Mouse (Mus musculus): ENCODE data around the gene Hspb11. TPM values are rescaled to one million over a fixed set of nuclear protein-coding genes. Genes with fewer than 3 reads are reported as not detected.
A peak's percentile ranks its signal among the peaks of the same experiment; 100 is the strongest.

Hspb11 gene
- polyA plus RNA-seq, 1 experiment from 2014 or later, result 35.2 TPM

DNA sequence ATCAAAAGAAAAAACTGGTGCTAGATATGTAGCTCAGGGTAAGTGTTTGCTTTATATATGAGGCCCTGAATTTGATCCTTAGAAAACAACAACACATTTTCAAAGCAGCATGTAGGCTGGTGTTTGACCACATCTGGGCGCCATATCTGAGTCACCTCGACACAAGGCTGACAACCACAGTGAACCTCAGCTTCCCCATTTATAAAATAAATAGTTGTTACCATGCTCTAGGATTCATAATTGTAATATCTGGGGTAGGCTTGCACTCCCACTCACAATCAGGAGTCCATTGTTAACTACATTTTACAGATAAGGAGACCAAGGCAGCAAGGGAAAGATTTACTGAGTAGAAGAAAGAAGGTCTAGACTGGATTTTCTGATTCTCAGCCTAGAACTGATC, 27.1 kb upstream of the Hspb11 start:
- H3K4me1 ChIP-seq, result no peaks in the 10 kb centered on the region
- no peaks in the 10 kb centered on the region for H3K36me3 ChIP-seq
- 89% methylated on average over 2 of the region's 2 CpGs for WGBS
- H3K27me3 ChIP-seq, result no peaks in the 10 kb centered on the region
- no peak for ATAC-seq (ENCODE audit: borderline replicate concordance, extremely low read depth, low FRiP score, low TSS enrichment)
- no peaks in the 10 kb centered on the region for H3K9me3 ChIP-seq
- no peak overlapping the region for H3K4me2 ChIP-seq
- no peak overlapping the region for H3K9ac ChIP-seq
- no peak overlapping the region for H3K4me3 ChIP-seq
- H3K27ac ChIP-seq, result no peak overlapping the region

DNA sequence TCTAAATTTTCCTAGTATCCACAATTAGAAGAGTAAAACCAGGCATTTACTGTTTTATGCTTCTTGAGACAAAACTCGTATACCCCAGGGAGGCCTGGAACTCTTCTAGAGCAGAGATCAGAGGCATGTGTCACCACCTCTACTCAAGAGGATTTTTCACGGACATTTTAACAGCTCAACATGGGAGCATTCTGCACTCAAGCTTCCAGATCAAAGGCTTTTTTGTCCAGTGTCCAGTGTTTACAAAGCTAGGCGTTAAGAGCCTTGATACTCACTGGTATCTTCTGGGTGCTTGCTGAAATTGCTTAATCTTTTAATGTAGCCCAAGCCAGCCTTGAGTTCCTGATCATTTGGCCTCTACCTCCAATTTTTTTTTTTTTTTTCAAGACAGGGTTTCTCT, 21.2 kb upstream of the Hspb11 start:
- Histone ChIP-seq H3K36me3 (peaks cover 43% of the 10 kb centered on the region), H3K9ac (no peak overlapping the region), H3K4me1 (no peaks in the 10 kb centered on the region), H3K4me2 (no peak overlapping the region), H3K27ac (no peak overlapping the region), H3K9me3 (no peaks in the 10 kb centered on the region), H3K27me3 (no peaks in the 10 kb centered on the region), H3K4me3 (no peak overlapping the region)
- no peak for ATAC-seq (ENCODE audit: borderline replicate concordance, extremely low read depth, low FRiP score, low TSS enrichment)
- WGBS, result 28% methylated on average over 3 of the region's 3 CpGs

DNA sequence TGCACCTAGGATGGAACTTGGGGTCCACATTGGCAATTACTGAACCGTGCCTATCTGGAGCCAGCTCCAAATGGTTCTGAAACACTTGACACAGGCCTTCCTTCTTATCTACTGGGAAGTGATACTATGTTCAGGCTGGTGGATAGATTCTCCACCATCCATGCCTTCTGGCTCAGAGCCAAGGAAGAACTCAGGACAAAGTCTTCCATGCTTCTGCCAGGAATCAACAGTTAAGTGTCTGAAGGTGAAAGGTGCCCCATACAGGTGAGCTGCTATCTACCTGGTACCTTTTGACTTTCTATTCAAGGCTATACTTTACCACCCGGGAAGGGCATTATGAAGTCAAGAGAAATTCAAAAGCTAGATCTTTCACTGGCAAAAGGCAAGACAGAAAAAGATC, 15.1 kb upstream of the Hspb11 start:
- peaks cover 84% of the 10 kb centered on the region for H3K36me3 ChIP-seq
- WGBS, result 84% methylated on average over 2 of the region's 2 CpGs

DNA sequence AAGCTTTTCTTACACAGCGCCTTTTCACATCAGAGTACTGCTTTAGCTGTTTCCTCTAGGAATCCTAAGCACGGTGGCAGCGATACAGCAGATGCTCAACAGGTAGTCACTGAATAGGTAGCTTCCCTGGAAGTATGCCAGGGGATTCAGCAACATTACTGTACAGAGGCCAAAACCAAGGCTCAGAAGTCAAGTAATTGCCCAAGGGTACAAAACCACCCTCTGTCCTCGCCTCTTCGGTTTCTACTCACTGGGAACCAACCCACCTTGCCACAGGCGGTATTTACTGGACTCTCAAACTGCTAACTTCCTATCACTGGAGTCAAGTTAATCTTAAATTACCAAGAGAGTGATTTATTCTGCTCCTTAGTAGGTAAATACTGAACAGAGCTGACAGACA, 13.2 kb upstream of the Hspb11 start:
- H3K9ac ChIP-seq, result no peak overlapping the region
- peaks cover 4% of the 10 kb centered on the region for H3K4me1 ChIP-seq
- 96% methylated on average over 6 of the region's 6 CpGs for WGBS
- no peak overlapping the region for H3K4me3 ChIP-seq
- H3K9me3 ChIP-seq, result no peaks in the 10 kb centered on the region
- H3K36me3 ChIP-seq, result peaks cover 66% of the 10 kb centered on the region
- no peak overlapping the region for H3K27ac ChIP-seq
- no peak for ATAC-seq (ENCODE audit: borderline replicate concordance, extremely low read depth, low FRiP score, low TSS enrichment)
- H3K27me3 ChIP-seq, result no peaks in the 10 kb centered on the region
- H3K4me2 ChIP-seq, result no peak overlapping the region

More for the DNA sequence above, 15.1 kb upstream of the Hspb11 start:
- Histone ChIP-seq H3K4me3 (no peak overlapping the region), H3K9ac (no peak overlapping the region), H3K4me2 (no peak overlapping the region), H3K27me3 (no peaks in the 10 kb centered on the region), H3K27ac (no peak overlapping the region), H3K9me3 (no peaks in the 10 kb centered on the region), H3K4me1 (no peaks in the 10 kb centered on the region)
- ATAC-seq (ENCODE audit: borderline replicate concordance, extremely low read depth, low FRiP score, low TSS enrichment), result no peak

DNA sequence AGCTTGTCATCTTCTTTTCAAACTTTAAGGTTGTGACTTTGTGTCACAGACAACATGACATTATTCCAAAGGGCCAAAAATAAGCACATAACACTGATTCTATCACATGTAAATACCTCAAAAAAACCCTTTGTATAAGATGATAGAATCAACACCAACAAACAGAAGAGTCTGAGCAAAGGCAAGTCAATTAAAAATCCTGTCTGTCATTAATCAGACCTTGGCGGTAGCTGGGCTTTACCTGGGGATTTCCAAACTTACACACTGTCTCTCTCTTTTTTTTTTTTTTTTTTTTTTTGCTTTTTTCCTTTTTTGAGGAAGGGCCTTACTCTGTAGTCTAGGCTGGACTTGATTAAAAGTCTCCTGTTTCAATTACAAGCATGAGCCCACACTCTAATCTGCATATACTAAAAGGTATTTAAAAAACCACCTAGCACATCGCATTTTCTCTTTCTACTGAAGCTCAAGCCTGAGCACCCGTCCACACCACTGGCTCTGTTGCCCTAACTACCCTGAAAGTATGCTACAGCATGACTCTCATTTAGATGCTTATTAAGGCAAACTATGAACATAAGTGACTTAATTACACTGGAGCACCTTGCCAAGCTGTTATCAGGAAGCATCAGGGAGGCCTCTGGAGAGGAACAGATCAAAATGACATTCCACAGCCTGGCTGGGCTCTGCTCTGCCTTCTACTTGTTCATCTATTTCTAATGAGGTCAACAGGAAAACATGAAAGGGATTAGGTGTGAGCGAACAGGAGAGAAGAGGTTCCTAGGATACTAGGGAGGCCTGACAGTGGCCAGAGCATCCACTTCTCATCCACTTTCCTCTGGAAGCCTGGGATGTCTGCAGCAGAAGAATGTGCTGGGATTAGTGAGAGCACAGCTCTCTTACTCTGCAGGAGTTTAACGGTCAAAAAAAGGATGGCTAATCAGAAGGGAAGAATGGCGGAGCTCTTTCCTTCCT, 9.7 kb upstream of the Hspb11 start:
- H3K9ac ChIP-seq, result no peak overlapping the region
- ATAC-seq (ENCODE audit: borderline replicate concordance, extremely low read depth, low FRiP score, low TSS enrichment), result no peak
- no peak overlapping the region for H3K4me3 ChIP-seq
- peaks cover 34% of the 10 kb centered on the region for H3K4me1 ChIP-seq
- peaks cover 43% of the 10 kb centered on the region for H3K36me3 ChIP-seq
- 74% methylated on average over 6 of the region's 6 CpGs for WGBS
- H3K4me2 ChIP-seq, result no peak overlapping the region
- H3K27ac ChIP-seq, result no peak overlapping the region
- H3K9me3 ChIP-seq, result no peaks in the 10 kb centered on the region
- H3K27me3 ChIP-seq, result no peaks in the 10 kb centered on the region

DNA sequence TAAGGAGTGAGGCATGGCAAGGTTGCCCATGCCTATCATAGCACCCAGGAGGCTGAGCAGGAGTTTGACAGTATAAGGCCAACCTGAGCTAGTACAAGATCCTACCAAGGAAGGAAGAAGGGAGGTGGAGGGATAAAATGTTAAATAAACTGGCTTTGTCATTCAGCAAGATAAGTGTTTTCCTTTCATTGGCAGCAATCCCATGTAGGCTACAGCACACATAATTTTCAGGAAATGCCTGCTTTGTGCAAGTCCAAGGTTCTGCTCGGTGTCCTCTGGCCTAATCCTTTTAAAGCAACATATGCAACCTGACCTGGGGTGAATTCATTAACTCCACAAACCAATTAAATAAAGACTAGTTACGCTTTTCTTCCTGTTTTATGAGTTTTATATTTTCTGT, 8.0 kb upstream of the Hspb11 start:
- H3K9ac ChIP-seq, result no peak overlapping the region
- ATAC-seq (ENCODE audit: borderline replicate concordance, extremely low read depth, low FRiP score, low TSS enrichment), result peak; percentile 35; the same call in 1 of the 2 replicates
- peak overlapping the region; percentile 41 for H3K27ac ChIP-seq
- H3K4me3 ChIP-seq, result no peak overlapping the region
- H3K4me2 ChIP-seq, result no peak overlapping the region
- no peaks in the 10 kb centered on the region for H3K27me3 ChIP-seq
- H3K4me1 ChIP-seq, result peaks cover 50% of the 10 kb centered on the region
- H3K36me3 ChIP-seq, result peaks cover 26% of the 10 kb centered on the region
- no peaks in the 10 kb centered on the region for H3K9me3 ChIP-seq
- WGBS, result 38% methylated on average over 2 of the region's 2 CpGs

DNA sequence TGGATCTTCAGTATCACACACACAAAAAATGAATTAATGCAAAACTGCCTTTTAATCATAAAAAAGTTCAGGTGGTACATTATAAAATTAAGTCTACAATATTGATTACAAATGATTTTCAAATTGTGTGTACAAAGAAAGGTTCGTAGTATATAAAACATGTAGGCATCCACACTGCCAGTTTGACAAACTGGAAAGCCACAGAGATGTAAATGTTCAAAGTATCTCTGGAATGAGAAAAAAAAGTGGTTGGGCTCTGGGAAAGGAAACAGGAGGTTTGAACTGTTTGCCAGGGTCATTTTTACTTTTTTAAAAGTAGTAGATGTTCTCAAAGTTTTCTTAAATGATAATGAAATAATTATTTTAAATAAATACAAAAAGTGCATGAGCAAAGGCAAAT, 7.4 kb upstream of the Hspb11 start:
- Histone ChIP-seq H3K4me2 (no peak overlapping the region), H3K9me3 (no peaks in the 10 kb centered on the region), H3K4me3 (no peak overlapping the region), H3K9ac (no peak overlapping the region), H3K4me1 (peaks cover 54% of the 10 kb centered on the region), H3K27ac (peak overlapping the region; percentile 55; the same call in 1 of the 2 replicates), H3K36me3 (peaks cover 19% of the 10 kb centered on the region; the same call in 1 of the 2 replicates), H3K27me3 (no peaks in the 10 kb centered on the region)
- 37% methylated on average over 1 of the region's 1 CpGs for WGBS
- no peak for ATAC-seq (ENCODE audit: borderline replicate concordance, extremely low read depth, low FRiP score, low TSS enrichment)

DNA sequence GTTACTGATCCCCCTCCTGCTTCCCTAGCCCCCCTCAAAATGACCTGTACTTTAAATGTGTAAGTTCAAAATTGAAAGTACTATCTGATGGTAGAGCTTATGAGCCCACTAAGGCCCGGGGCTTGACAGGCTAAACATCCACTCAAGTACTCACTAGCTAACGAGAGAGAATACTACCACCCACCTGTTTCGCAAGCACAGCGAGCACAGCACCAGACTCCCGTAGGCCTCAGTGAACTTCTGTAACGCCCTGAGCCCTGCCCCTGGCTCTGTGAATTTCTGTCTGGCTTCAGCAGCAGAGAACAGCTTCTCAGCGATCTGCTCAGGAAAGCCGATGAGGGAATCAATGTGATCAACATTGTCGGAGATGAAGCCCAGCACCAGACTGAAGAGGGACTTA, 6.3 kb upstream of the Hspb11 start:
- peaks cover 61% of the 10 kb centered on the region for H3K4me1 ChIP-seq

DNA sequence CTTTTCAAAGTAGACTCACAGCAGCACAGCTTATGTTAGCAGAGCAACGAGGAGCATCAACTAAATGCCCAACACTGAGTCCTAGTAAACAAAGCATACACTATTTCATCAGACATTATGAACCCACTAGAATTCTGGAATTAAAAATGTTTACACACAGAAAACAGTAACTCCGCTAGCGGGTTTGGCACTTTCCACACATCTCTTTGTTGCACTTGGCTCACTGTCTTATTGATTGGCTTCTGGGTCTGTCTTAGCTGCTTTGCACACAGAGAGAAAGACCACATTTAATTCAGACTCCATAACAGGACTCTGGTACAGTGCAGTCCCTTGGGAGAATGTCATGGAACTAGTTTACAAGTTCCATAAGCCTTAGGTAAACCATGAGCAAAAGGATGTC, 5.3 kb upstream of the Hspb11 start:
- no peak overlapping the region for H3K4me3 ChIP-seq
- H3K9me3 ChIP-seq, result no peaks in the 10 kb centered on the region
- H3K27ac ChIP-seq, result no peak overlapping the region
- H3K9ac ChIP-seq, result no peak overlapping the region
- no peak overlapping the region for H3K4me2 ChIP-seq
- no peaks in the 10 kb centered on the region for H3K27me3 ChIP-seq
- H3K36me3 ChIP-seq, result peaks cover 4% of the 10 kb centered on the region; the same call in 1 of the 2 replicates
- peaks cover 67% of the 10 kb centered on the region for H3K4me1 ChIP-seq
- no peak for ATAC-seq (ENCODE audit: borderline replicate concordance, extremely low read depth, low FRiP score, low TSS enrichment)
- WGBS, result 83% methylated on average over 3 of the region's 3 CpGs

More for the DNA sequence above, 6.3 kb upstream of the Hspb11 start:
- H3K4me2 ChIP-seq, result no peak overlapping the region
- no peaks in the 10 kb centered on the region for H3K27me3 ChIP-seq
- no peak overlapping the region; the same call in 1 of the 2 replicates for H3K27ac ChIP-seq
- H3K9me3 ChIP-seq, result no peaks in the 10 kb centered on the region
- no peak overlapping the region for H3K4me3 ChIP-seq
- H3K36me3 ChIP-seq, result peaks cover 10% of the 10 kb centered on the region; the same call in 1 of the 2 replicates
- ATAC-seq (ENCODE audit: borderline replicate concordance, extremely low read depth, low FRiP score, low TSS enrichment), result no peak
- WGBS, result 65% methylated on average over 9 of the region's 9 CpGs
- no peak overlapping the region for H3K9ac ChIP-seq

DNA sequence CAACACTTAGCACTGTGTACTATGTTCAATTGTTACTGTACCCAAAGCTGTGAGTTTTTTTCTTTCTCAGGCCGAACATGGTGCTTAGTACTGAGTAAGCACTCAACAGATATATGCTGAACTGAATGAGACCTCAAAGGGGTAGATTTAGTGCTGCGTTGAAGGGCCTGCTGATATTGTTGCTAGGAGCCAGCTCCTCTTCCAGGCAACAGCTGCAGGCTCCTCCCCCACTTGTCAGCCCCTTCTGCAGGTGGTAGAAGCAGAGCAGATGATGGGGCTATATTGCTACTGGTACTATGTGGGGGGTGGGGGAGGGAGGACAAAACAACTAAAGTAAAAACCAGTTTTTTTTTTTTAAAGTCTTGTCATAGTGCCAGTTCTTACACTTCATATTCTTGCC, 3.9 kb upstream of the Hspb11 start:
- no peak for ATAC-seq (ENCODE audit: borderline replicate concordance, extremely low read depth, low FRiP score, low TSS enrichment)
- 23% methylated on average over 2 of the region's 2 CpGs for WGBS
- no peak overlapping the region for H3K9ac ChIP-seq
- H3K27ac ChIP-seq, result peak overlapping the region; percentile 27; the same call in 1 of the 2 replicates
- no peaks in the 10 kb centered on the region for H3K36me3 ChIP-seq
- no peak overlapping the region for H3K4me2 ChIP-seq
- no peak overlapping the region for H3K4me3 ChIP-seq
- peaks cover 70% of the 10 kb centered on the region for H3K4me1 ChIP-seq
- H3K27me3 ChIP-seq, result no peaks in the 10 kb centered on the region
- no peaks in the 10 kb centered on the region for H3K9me3 ChIP-seq

DNA sequence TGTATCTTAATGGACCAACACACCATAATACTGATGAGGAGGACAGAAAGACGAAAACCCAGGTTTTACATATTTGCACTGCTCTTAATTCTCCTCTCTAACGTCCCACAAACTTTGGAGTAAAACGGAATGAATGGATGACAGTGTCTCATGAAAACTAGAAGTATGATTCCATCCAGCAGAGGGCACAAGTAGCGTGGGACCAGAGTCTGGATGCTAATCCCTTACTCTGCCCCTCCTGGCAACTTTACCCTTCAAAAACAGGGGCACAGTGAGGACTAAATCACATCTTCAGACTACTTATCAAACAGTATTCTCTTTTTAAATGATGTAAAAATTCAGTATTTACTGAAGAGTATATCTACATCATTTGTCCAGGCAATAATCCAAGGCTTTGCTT, 2.9 kb upstream of the Hspb11 start:
- Histone ChIP-seq H3K9ac (no peak overlapping the region), H3K4me2 (no peak overlapping the region), H3K4me1 (peaks cover 64% of the 10 kb centered on the region), H3K27ac (0 out of 2 replicates have a peak overlapping the region, but pooled peaks have one; percentile 10), H3K4me3 (no peak overlapping the region), H3K36me3 (no peaks in the 10 kb centered on the region), H3K9me3 (no peaks in the 10 kb centered on the region), H3K27me3 (no peaks in the 10 kb centered on the region)
- 16% methylated on average over 4 of the region's 4 CpGs for WGBS
- ATAC-seq (ENCODE audit: borderline replicate concordance, extremely low read depth, low FRiP score, low TSS enrichment), result no peak

DNA sequence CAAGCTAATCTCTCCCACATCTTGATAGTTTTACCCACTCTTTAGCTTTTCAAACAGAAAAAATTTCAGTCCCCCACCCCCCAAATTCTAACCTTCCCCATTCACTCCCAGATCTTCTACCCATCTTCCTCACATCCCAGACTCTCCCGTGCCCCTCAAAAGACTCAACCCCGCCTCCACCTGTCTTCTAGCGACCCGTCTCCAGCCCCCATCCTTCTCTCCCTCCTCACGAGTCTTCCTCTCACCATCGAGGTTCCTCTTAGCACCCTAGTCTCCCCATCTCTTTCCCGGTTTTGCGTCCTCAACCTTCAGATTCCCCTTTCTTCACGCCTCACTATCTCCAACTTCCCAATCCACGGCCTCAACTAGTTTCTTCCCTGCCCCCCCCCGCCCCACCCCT, 871 bp upstream of the Hspb11 start:
- Histone ChIP-seq H3K4me2 (peak overlapping the region; percentile 79), H3K9ac (peak overlapping the region; percentile 76), H3K27ac (peak overlapping the region; percentile 87), H3K4me1 (peaks cover 43% of the 10 kb centered on the region), H3K9me3 (no peaks in the 10 kb centered on the region), H3K4me3 (peak overlapping the region; percentile 88), H3K36me3 (no peaks in the 10 kb centered on the region), H3K27me3 (no peaks in the 10 kb centered on the region)
- 1% methylated on average over 11 of the region's 11 CpGs for WGBS
- ATAC-seq (ENCODE audit: borderline replicate concordance, extremely low read depth, low FRiP score, low TSS enrichment), result no peak

All from lung, embryonic 15.5 days (tissue).